Mouse (Mus musculus): ENCODE results near the gene Gcgr. TPM values are rescaled to one million over a fixed set of nuclear protein-coding genes. Genes with fewer than 3 reads are reported as not detected.

The Gcgr gene
- polyA plus RNA-seq (2015; fragmentation: Nextera tagmentation; extraction: Ambion mirVana): 2.7 and 2.8 TPM in 2 replicates

DNA sequence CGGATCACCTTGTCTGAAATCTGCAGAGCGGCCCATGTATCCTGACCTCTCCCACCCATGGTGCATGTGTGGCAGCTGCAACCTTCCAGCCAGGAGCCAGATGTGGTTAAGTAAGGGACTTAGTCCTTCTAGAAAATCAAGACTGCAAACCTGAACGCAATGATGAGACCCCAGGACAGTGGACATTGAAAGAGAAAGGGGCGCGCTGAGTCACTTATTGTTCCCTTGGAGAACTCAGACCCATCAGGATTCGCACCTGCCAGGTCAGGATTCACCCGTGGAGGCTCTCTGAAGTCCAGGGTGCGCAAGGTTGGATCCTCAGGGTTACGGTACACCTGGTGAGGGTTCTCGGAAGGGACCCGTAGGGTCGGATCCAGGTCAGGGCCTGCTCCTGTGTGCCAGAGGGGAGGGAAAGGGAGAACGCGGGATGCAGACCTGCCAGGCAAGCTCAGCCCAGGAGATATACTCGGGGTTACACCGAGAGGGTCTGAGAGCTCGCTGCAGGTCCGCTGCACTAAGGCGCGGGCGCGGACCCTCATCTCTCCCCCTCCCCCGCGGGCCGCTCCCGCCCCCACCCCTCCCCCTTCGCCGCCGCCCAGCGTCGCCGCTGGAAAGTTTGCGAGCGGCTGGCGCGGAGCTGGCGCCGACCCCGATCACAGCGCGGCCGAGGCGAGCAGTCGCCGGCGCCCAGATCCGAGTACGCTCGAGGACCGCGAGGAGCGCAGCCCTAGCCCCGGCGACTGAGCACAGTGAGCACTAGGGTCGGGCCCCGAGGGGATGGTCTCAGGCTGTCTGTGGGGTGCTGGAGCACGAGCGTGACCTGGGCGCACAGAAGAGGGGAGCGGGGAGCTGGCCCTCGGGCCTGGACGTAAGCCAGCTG, at the start of gene Gcgr:
TSS of gene Gcgr (plus strand) at position 615 of the 880 bp plus-strand sequence.
- no peaks in the 10 kb centered on the region for H3K9me3 ChIP-seq (replicated peaks)
- peaks cover 20% of the 10 kb centered on the region for H3K4me1 ChIP-seq (replicated peaks)
- peak; percentile 56; the same call in 1 of the 2 replicates for ATAC-seq (replicated peaks; ENCODE audit: insufficient number of reproducible peaks, insufficient read depth, low FRiP score, low read depth)
- peaks cover 78% of the 10 kb centered on the region for H3K27me3 ChIP-seq
- peak within 1 kb of the TSS; percentile 44 for H3K9ac ChIP-seq
- 8% methylated on average over 54 of the region's 62 CpGs for WGBS
- H3K27ac ChIP-seq: no peak within 1 kb of the TSS
- no peaks in the 10 kb centered on the region for H3K36me3 ChIP-seq
- H3K4me3 ChIP-seq: peak within 1 kb of the TSS; percentile 48
- peak within 1 kb of the TSS; percentile 80 for H3K4me2 ChIP-seq

DNA sequence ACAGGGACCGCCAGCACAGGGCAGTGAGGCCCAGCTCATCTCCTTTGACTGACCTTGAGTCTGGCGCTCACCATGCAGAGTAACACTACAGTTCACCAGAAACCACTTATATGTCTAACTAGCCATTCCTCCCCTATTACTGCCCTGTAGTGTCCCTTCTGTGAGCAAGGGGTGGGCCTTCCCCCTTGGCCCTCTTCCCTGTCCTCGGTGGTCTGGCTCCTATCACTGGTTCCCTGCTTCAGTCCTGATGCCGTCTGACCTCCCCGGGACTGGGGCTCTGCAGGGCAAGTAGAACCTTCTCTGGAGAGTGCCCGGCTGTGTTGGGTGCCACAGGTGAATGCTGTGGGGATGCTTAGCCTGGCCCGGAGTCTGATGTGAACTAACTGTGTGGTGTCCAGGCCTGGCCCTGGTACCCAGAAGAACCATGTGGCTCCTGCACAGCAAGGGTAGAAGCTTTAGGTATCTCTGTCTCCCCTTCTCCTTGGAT, 47.0 kb upstream of the Gcgr start:
- 77% methylated on average over 7 of the region's 7 CpGs for WGBS
- peak overlapping the region; percentile 78; the same call in 1 of the 2 replicates for H3K4me3 ChIP-seq

DNA sequence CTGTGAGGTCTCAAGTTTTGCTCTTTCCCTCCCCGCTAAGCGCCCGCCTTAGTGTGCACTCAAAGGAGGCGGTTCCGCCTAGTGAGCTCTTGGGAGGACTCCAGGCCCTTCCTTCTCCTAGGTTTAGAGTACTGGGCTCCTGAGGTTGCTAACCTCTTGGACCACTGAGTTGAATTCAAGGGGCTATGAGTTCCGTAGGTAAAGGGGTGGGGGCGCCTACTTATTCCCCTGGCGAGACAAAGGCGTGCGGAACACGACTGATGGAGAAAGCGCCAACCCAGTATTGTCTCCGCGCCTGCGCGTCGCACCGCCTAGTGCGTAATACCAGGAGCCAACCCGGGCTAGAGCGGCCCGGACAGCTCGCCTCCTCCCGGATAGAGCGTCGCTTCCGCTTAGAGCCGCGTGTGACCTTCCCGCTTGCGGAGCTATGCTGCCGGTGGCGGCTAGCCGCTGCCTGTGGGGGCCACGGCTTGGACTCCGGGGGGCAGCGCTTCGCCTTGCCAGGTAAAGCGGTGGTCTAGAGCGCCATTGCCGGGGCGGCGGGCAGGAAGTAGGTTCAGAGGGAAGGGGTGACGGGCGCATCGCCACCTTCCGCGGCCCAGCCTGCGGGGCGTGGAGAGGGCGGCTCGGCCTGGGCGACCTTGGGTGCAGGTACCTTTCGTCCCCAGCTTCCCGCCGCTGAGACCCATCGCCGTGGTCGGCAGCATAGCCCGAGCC, 46.1 kb upstream of the Gcgr start, which contains the start of gene Mrpl12:
TSS of gene Mrpl12 (plus strand) at position 349 of the 717 bp plus-strand sequence.
- Histone ChIP-seq H3K4me3 (peak within 1 kb of the TSS; percentile 78), H3K9ac (peak within 1 kb of the TSS; percentile 94), H3K27ac (peak within 1 kb of the TSS; percentile 89), H3K27me3 (no peaks in the 10 kb centered on the region), H3K4me1 (replicated peaks) (peaks cover 25% of the 10 kb centered on the region), H3K9me3 (replicated peaks) (no peaks in the 10 kb centered on the region), H3K36me3 (peaks cover 68% of the 10 kb centered on the region), H3K4me2 (peak within 1 kb of the TSS; percentile 73)
- ATAC-seq (replicated peaks; ENCODE audit: insufficient number of reproducible peaks, insufficient read depth, low FRiP score, low read depth): peak; percentile 92
- WGBS: under 1% methylated on average over 60 of the region's 60 CpGs

More for the DNA sequence above, 47.0 kb upstream of the Gcgr start:
- Histone ChIP-seq H3K9me3 (replicated peaks) (no peaks in the 10 kb centered on the region), H3K27ac (peak overlapping the region; percentile 89), H3K4me1 (replicated peaks) (peaks cover 19% of the 10 kb centered on the region), H3K9ac (peak overlapping the region; percentile 94), H3K36me3 (peaks cover 71% of the 10 kb centered on the region), H3K4me2 (peak overlapping the region; percentile 73; the same call in 1 of the 2 replicates), H3K27me3 (no peaks in the 10 kb centered on the region)
- ATAC-seq (replicated peaks; ENCODE audit: insufficient number of reproducible peaks, insufficient read depth, low FRiP score, low read depth): no peak

DNA sequence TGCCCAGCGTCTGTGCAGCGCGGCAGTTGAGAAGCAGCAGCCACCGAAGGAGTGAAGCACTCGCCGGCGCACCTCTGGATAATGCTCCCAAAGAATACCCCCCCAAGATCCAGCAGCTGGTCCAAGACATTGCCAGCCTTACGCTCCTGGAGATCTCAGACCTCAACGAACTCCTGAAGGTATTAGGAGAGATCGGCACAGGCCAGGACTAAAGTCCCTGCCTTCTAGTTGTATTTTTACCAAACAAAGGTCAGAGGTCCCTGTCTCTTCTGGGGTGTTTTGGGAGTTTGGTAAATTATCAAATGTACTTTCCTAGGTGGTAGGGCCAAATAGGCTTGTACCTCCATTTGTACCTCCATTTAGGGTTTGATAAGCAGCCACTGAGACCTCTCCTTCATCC, 45.2 kb upstream of the Gcgr start:
- peak overlapping the region; percentile 89 for H3K27ac ChIP-seq

DNA sequence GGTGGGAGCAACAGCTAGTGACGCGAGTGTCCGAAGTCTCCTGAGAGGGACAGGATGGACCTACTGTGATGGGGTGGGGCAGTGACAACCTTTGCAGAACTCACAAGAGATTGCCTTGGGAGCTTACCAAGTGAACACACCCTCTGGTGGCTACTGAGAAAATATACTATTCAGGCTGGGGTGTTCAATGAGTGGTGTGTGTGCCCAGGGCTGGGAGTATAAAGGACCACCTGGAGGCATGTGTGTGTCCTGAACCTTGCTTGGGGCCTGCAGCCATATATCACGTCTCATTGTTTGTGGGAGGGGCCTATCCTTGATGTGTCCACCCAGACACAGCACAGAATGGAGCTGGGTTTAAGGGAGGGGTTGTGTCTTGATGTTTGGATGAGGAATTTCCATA, 42.0 kb upstream of the Gcgr start:
- Histone ChIP-seq H3K4me2 (no peak overlapping the region), H3K27ac (no peak overlapping the region), H3K27me3 (no peaks in the 10 kb centered on the region), H3K4me1 (replicated peaks) (peaks cover 53% of the 10 kb centered on the region), H3K9ac (no peak overlapping the region), H3K36me3 (peaks cover 37% of the 10 kb centered on the region), H3K9me3 (replicated peaks) (no peaks in the 10 kb centered on the region), H3K4me3 (no peak overlapping the region)
- no peak for ATAC-seq (replicated peaks; ENCODE audit: insufficient number of reproducible peaks, insufficient read depth, low FRiP score, low read depth)
- WGBS: 78% methylated on average over 4 of the region's 4 CpGs

More for the DNA sequence above, 45.2 kb upstream of the Gcgr start:
- H3K36me3 ChIP-seq: peaks cover 62% of the 10 kb centered on the region
- H3K4me2 ChIP-seq: peak overlapping the region; percentile 73
- H3K4me1 ChIP-seq (replicated peaks): peaks cover 31% of the 10 kb centered on the region
- ATAC-seq (replicated peaks; ENCODE audit: insufficient number of reproducible peaks, insufficient read depth, low FRiP score, low read depth): no peak
- 4% methylated on average over 10 of the region's 10 CpGs for WGBS
- H3K4me3 ChIP-seq: peak overlapping the region; percentile 78
- no peaks in the 10 kb centered on the region for H3K27me3 ChIP-seq
- peak overlapping the region; percentile 94 for H3K9ac ChIP-seq
- H3K9me3 ChIP-seq (replicated peaks): no peaks in the 10 kb centered on the region

DNA sequence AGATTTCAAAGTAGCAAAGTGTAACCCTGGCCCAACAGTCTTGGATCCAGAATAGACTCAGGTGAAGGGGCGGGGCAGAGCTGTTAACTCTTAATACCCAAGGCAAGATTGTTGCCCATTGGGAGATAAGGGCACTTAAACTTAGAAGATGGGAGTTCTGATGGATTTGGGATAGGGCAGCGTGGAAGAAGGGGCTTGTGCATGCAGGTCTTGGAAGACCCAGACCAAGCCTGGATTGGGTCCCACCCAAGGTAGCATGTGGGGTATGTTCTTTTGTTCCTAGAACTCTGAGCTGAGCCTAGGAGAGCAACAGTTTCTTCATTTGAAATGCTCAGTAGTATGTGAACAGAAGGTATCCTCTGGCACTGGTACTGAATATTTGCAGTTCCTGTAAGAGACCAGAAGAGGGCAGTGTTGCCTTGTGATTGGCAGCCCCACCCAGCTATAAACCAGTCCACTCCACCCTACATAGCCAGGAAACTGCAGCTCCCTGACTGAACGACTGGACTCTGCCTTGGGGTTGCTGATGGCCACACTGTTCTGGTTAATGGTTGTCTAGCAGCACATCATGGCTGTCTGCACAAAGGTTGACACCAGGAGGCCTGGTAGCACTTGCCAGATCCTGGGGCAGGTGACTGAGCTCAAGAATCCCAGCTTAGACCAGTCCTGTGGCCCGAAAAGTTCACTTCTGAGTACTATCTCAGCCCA, 41.3 kb upstream of the Gcgr start:
- 57% methylated on average over 4 of the region's 4 CpGs for WGBS
- Histone ChIP-seq H3K27ac (0 out of 2 replicates have a peak overlapping the region, but pooled peaks have one; percentile 14), H3K4me3 (no peak overlapping the region), H3K36me3 (peaks cover 37% of the 10 kb centered on the region), H3K27me3 (no peaks in the 10 kb centered on the region), H3K4me2 (no peak overlapping the region), H3K4me1 (replicated peaks) (peaks cover 48% of the 10 kb centered on the region), H3K9me3 (replicated peaks) (no peaks in the 10 kb centered on the region), H3K9ac (no peak overlapping the region)
- ATAC-seq (replicated peaks; ENCODE audit: insufficient number of reproducible peaks, insufficient read depth, low FRiP score, low read depth): 0 out of 2 replicates have a peak, but pooled peaks have one; percentile 10

DNA sequence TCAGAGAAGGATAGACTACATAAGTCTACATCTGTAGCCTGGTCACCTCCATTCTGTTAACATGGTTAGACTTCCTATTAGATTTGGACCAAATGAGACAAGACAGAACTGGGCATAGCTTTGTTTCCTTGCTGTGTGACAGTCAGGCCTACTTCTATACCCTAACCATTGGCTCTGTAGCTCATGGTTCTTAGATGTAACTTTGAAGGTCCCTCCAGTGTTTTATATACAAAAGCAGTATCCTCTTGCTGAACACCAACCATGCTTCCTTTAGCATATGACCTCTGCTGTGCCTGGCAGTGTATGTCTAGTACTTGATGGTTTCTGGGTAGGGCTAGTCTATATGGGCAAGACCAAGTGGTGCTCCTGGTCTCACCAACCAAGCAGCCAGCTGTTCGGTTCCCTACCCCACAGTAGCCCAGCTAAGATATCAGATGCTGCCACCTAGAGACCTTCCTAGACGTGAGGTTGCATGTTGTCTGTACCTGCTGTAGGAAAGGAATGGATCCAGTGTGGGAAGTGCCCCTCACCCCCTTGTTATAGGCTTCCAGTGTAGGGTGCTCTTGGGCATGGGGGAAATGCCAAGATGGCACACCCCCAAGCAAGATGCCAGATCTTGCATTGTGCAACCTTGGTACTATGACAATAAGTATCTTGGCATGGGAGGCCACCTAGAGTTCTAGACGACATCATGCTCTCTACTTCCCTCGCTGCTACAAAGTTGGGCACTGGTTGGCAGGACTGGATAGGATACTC, 40.0 kb upstream of the Gcgr start:
- Histone ChIP-seq H3K4me3 (no peak overlapping the region), H3K4me1 (replicated peaks) (peaks cover 43% of the 10 kb centered on the region), H3K36me3 (peaks cover 49% of the 10 kb centered on the region), H3K9ac (no peak overlapping the region), H3K27me3 (no peaks in the 10 kb centered on the region), H3K9me3 (replicated peaks) (no peaks in the 10 kb centered on the region), H3K27ac (no peak overlapping the region; the same call in 1 of the 2 replicates), H3K4me2 (peak overlapping the region; percentile 97)
- WGBS: 32% methylated on average over 4 of the region's 4 CpGs
- no peak for ATAC-seq (replicated peaks; ENCODE audit: insufficient number of reproducible peaks, insufficient read depth, low FRiP score, low read depth)

DNA sequence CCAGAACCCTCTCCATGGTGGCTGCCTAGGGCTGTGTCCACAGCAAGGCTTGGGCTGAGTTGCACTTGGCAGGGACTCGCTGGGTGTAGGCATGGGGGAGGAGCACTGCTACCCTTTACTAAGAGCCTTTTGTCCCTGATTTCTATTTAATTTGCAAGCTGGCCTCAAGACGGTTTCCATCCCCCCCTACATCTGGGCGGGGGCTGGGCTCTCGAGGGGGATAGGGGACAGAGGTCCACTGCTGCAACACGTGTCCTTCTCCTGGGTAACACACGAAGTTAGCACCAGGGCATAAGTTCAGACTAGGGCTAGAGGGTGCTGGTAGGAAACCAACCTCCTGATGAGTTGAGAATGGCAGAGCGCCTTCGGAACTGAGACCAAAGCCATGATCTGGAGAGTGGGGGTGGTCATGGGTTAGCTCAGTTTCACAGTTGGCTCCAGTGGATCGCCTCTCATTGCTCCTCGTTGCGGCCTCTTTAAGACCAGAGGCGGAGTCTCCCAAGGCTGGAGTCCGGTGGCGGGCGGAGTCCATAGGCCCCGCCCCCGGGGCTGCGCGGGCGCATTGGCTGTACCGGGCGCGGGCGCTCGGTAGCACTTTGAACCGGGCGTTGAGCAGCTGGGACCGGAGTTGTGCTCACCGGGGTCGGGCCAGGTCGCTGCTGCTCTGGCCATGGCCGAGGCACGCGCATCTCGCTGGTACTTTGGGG, 39.0 kb upstream of the Gcgr start, which contains the start of gene Slc25a10:
TSS of gene Slc25a10 (plus strand) at position 524 of the 707 bp plus-strand sequence.
- WGBS: under 1% methylated on average over 35 of the region's 35 CpGs
- peak within 1 kb of the TSS; percentile 78 for H3K4me3 ChIP-seq
- peaks cover 48% of the 10 kb centered on the region for H3K36me3 ChIP-seq
- no peaks in the 10 kb centered on the region for H3K9me3 ChIP-seq (replicated peaks)
- ATAC-seq (replicated peaks; ENCODE audit: insufficient number of reproducible peaks, insufficient read depth, low FRiP score, low read depth): peak; percentile 84
- no peaks in the 10 kb centered on the region for H3K27me3 ChIP-seq
- H3K9ac ChIP-seq: peak within 1 kb of the TSS; percentile 89
- peaks cover 37% of the 10 kb centered on the region for H3K4me1 ChIP-seq (replicated peaks)
- H3K27ac ChIP-seq: peak within 1 kb of the TSS; percentile 85
- peak within 1 kb of the TSS; percentile 97 for H3K4me2 ChIP-seq

DNA sequence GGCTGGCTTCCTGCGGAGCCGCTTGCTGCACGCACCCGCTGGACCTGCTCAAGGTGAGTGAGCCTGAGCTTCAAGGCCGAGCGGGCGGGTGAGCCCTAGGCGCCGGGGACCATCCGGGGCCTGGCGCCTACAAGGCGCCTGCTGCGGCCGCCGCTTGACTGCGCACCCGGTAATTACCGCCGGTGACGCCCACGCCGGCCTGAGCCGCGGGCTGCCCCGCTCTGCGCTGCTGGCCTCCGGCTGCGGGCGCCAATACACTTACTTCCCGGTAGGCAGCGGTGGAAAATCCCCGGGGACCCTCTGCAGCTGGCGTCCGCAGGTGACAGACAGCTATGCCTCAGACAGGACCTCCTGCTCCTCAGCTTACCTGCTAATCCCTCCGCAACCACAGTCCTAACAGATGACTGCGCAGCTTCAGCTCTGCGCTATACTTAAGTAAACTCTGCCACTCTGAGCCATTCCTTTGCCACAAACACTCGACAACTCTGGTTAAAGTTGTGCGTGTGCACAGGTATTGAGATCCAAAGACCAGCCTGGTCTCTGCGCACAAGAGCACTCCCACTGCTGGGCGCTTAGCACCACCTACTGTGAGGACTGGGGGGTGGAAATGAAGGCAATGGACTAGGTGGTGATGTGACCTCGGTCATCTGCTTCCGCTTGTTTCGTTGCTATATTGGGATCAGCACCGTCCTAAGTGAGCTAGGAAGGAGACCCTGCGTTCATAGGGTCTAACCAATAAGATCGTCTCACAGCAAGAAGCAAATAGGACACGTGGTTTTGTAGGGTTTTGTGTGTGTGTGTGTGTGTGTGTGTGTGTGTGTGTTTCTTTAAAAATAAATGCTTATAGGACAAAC, 38.2 kb upstream of the Gcgr start:
- peaks cover 47% of the 10 kb centered on the region for H3K36me3 ChIP-seq
- peak overlapping the region; percentile 97 for H3K4me2 ChIP-seq
- H3K4me1 ChIP-seq (replicated peaks): peaks cover 37% of the 10 kb centered on the region
- H3K27ac ChIP-seq: peak overlapping the region; percentile 85
- under 1% methylated on average over 48 of the region's 48 CpGs for WGBS
- H3K9ac ChIP-seq: peak overlapping the region; percentile 89
- H3K4me3 ChIP-seq: peak overlapping the region; percentile 78
- no peaks in the 10 kb centered on the region for H3K9me3 ChIP-seq (replicated peaks)
- peak; percentile 54 for ATAC-seq (replicated peaks; ENCODE audit: insufficient number of reproducible peaks, insufficient read depth, low FRiP score, low read depth)
- no peaks in the 10 kb centered on the region for H3K27me3 ChIP-seq

Data from heart, embryonic 15.5 days (tissue).